Mouse (Mus musculus) cerebellum, adult 2 months (tissue): ENCODE measurements around the gene Slc38a6.

Experiments
- CTCF ChIP-seq: fragments of 200-500 bp; IDR thresholded peaks from 2 replicates; pipeline ENCODE4 v1.5.1; 2011; ENCODE audit warnings: low read depth, mild to moderate bottlenecking, control low read depth, low read length, moderate library complexity, borderline replicate concordance; ENCODE audit not compliant: insufficient read depth
- POLR2A ChIP-seq: fragments of 200-500 bp; IDR thresholded peaks from 2 replicates; pipeline ENCODE4 v1.6.1; 2011; ENCODE audit warnings: low read length, control low read depth, borderline replicate concordance; ENCODE audit not compliant: insufficient read depth

DNA sequence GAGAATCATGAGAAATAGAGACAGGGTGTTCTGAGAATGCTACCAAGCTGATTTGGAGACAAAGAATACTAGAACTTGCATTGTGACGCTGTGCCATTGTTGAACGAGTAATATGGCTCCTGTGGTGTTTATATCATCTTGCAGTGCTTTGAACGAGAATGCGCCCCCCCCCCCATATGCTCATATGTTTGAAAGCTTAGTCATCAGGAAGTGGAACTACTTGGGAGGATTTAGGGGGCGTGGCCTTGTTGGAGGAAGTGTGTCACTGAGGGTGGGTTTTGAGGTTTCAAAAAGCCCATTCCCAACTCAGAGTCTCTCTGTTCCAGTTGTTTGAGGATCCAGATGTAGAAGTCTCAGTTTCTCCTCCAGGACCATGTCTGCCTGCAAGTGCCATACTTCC lies 108.0 kb downstream of the Slc38a6 start:
- TF ChIP-seq POLR2A (no peak), CTCF (no peak)
